Mouse (Mus musculus): ENCODE data around the gene Tns3. TPM values are rescaled to one million over a fixed set of nuclear protein-coding genes. Genes with fewer than 3 reads are reported as not detected.
A peak's percentile ranks its signal among the peaks of the same experiment; 100 is the strongest.

The Tns3 gene
- polyA plus RNA-seq, 1 experiment from 2014 or later: 45.3 TPM

DNA sequence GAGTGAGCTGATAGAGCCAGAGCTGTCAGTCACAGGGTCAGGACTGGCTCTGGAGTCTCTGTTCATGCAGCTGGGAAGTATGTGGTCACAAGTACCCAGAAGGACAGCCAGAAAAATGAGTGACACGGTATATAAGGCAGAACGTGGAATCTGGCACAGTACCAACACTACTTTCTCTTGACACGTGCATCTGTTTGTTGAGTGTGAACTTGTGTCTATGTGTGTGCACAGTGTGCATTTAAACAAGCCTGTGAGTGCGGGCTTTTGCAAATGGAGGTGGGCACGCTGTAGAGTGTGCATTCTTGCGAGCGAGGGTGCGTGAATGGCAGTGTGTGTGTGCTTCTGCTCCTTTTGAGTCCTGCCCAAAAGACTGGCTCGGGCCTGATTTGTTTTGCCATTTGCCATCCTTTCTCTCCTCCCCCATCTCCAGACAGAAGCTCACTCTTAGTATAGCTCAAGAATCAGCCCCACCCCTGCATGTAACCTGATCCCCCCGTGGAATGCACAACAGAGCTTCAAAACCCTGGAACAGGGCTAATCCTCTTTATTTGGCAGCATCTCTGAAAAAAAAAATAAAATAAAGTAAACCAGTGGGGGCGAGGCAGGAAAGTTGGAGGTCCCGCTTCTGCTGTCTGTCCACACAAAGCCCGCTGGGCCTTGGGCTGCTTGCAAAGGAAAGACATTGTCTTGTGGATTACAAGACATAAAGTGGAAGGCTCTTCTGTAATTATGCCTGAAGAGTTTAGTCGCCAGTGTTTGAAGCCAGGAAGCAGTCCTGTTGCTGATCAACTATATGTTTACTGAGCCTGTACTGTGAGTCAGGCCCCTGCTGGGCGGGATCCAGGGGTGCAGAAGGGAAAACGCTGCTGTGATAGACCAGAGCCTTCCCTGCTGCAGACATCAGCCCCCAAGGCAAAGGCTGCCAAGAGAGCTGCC, 28.5 kb upstream of the Tns3 start:
- Histone ChIP-seq H3K4me1 (peaks cover 30% of the 10 kb centered on the region), H3K4me2 (replicated peaks) (peak overlapping the region; percentile 41), H3K27ac (peak overlapping the region; percentile 86), H3K27me3 (no peaks in the 10 kb centered on the region), H3K9me3 (no peaks in the 10 kb centered on the region), H3K9ac (peak overlapping the region; percentile 39), H3K4me3 (no peak overlapping the region), H3K36me3 (no peaks in the 10 kb centered on the region)
- 5% methylated on average over 16 of the region's 16 CpGs for WGBS
- ATAC-seq (ENCODE audit: low FRiP score, low read depth): peak; percentile 93

- ATAC-seq (ENCODE audit: low FRiP score, low read depth): no peak
- H3K36me3 ChIP-seq: no peaks in the 10 kb centered on the region
- H3K27me3 ChIP-seq: no peaks in the 10 kb centered on the region
- H3K4me3 ChIP-seq: no peak overlapping the region
- 46% methylated on average over 6 of the region's 6 CpGs for WGBS
- no peaks in the 10 kb centered on the region for H3K9me3 ChIP-seq
- H3K4me1 ChIP-seq: peaks cover 30% of the 10 kb centered on the region
- peak overlapping the region; percentile 86 for H3K27ac ChIP-seq
- peak overlapping the region; percentile 19; the same call in 1 of the 2 replicates for H3K9ac ChIP-seq
- H3K4me2 ChIP-seq (replicated peaks): peak overlapping the region; percentile 41
These were observed 27.8 kb upstream of the Tns3 start for GRCm38 (mm10) chr11:8692162-8692535.

DNA sequence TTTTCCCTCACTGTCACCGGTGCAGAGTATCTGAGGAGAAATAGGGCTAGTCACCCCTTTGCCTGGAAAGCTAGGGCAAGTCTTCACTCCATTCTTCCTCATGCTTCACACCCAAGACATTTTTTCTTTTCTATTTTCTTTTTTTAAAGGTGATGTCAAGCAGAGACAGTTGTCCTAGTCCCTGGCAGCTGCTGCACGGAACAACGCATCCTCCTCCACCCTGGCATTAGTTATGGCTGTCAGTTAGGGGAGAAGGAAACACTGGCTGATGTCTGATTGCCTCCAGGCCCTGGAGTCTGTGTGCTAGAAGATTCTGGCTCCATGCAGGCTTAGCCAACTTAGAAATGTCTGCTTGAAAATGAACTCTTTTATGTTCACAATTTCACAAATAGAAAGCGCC, 27.3 kb upstream of the Tns3 start:
- peaks cover 30% of the 10 kb centered on the region for H3K4me1 ChIP-seq
- no peaks in the 10 kb centered on the region for H3K27me3 ChIP-seq
- H3K36me3 ChIP-seq: no peaks in the 10 kb centered on the region
- no peak for ATAC-seq (ENCODE audit: low FRiP score, low read depth)
- H3K27ac ChIP-seq: no peak overlapping the region
- H3K4me3 ChIP-seq: no peak overlapping the region
- WGBS: 59% methylated on average over 4 of the region's 4 CpGs
- no peak overlapping the region for H3K9ac ChIP-seq
- no peak overlapping the region for H3K4me2 ChIP-seq (replicated peaks)
- H3K9me3 ChIP-seq: no peaks in the 10 kb centered on the region

DNA sequence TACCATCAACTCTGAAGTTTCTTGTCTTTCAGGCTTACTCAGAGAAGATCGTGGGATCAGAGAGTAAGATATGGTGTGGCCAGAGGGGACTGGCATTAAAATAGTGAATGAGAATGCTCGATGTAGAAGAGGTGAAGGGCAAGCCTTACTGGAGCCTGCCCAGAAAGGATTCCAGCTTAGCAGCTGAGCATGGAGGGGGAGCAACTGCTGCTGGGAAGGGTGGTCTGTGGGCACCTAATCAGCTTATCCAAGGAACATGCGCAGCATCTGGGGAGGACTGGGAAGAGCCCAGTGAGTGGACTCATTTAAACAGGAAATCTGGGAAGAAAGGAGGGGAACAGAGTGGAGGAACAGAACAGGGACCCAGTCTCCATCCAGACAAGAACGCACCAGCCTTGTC, 26.3 kb upstream of the Tns3 start:
- H3K36me3 ChIP-seq: no peaks in the 10 kb centered on the region
- no peaks in the 10 kb centered on the region for H3K9me3 ChIP-seq
- ATAC-seq (ENCODE audit: low FRiP score, low read depth): no peak
- no peaks in the 10 kb centered on the region for H3K27me3 ChIP-seq
- no peak overlapping the region for H3K4me2 ChIP-seq (replicated peaks)
- H3K27ac ChIP-seq: no peak overlapping the region
- H3K9ac ChIP-seq: no peak overlapping the region
- WGBS: 73% methylated on average over 4 of the region's 4 CpGs
- peaks cover 35% of the 10 kb centered on the region for H3K4me1 ChIP-seq
- no peak overlapping the region for H3K4me3 ChIP-seq

- Histone ChIP-seq H3K9ac (no peak overlapping the region), H3K27ac (no peak overlapping the region), H3K27me3 (no peaks in the 10 kb centered on the region), H3K36me3 (no peaks in the 10 kb centered on the region), H3K4me2 (replicated peaks) (no peak overlapping the region), H3K4me1 (peaks cover 36% of the 10 kb centered on the region), H3K4me3 (no peak overlapping the region), H3K9me3 (no peaks in the 10 kb centered on the region)
- 86% methylated on average over 7 of the region's 7 CpGs for WGBS
- ATAC-seq (ENCODE audit: low FRiP score, low read depth): no peak
These were observed 25.2 kb upstream of the Tns3 start for GRCm38 (mm10) chr11:8689515-8689914.

DNA sequence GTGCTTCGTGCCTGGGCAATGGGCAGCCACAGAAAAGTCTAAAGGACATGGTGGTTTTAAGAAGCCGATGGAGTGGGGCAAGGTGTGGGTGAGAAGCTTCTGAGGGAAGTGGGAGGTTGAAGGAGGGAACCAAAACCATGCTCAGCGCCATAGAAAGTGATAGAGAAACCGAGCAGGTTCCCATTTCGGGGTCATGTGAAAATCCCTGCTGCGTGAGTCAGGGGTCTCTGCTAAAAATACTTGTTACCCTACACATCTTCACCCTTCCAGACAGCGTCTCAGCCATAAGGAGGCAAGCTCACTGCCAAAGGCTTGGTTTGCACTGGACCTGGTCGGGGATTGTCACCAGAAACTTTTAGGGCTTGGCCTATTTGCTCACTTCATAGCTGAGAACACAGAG, 24.6 kb upstream of the Tns3 start:
- Histone ChIP-seq H3K36me3 (no peaks in the 10 kb centered on the region), H3K4me3 (no peak overlapping the region), H3K9ac (no peak overlapping the region), H3K4me2 (replicated peaks) (no peak overlapping the region), H3K27ac (no peak overlapping the region), H3K4me1 (peaks cover 36% of the 10 kb centered on the region), H3K27me3 (no peaks in the 10 kb centered on the region), H3K9me3 (no peaks in the 10 kb centered on the region)
- 95% methylated on average over 8 of the region's 8 CpGs for WGBS
- no peak for ATAC-seq (ENCODE audit: low FRiP score, low read depth)

DNA sequence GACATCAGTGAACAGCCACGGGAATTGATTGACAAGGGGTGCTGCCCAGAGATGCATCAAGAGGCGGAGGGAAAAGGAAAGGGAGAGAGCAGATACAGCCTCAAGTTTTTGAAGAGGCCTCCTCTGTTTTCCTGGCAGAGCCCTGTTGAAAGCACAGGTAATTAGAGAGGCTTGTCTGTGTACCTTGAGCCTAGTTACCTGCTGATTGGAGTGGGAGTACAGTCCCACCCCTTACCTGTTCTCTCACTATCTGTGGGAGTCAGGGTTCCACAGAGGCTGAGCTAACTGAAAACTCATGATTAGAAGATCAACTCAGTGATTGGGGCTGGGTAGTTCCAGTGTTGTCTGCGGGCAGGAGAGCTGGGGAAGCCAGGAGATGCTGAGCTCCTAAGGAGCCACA, 22.2 kb upstream of the Tns3 start:
- peaks cover 15% of the 10 kb centered on the region for H3K4me1 ChIP-seq
- no peaks in the 10 kb centered on the region for H3K27me3 ChIP-seq
- no peaks in the 10 kb centered on the region for H3K36me3 ChIP-seq
- H3K4me2 ChIP-seq (replicated peaks): no peak overlapping the region
- no peaks in the 10 kb centered on the region for H3K9me3 ChIP-seq
- 79% methylated on average over 3 of the region's 3 CpGs for WGBS
- ATAC-seq (ENCODE audit: low FRiP score, low read depth): no peak
- H3K4me3 ChIP-seq: no peak overlapping the region
- no peak overlapping the region for H3K9ac ChIP-seq
- H3K27ac ChIP-seq: no peak overlapping the region

DNA sequence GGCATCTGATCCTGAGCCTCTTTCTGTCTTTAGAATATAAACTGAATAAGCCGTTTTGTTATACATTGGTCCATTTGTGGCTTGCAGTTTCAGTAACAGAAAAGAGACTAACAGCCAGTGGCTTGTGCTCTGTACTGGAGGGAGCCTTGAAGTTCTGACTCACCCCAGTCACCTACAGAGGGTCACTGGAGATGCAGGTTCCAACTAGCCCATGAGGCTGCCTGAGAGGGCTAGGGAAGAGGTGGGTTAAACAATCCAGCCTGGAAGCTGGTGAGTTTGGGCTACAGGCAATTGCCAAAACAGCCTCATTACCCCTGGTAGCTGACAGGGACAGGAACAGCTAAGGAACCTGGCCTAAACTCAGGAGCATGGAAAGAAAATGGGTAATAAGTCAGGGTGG, 21.7 kb upstream of the Tns3 start:
- no peak for ATAC-seq (ENCODE audit: low FRiP score, low read depth)
- H3K9ac ChIP-seq: no peak overlapping the region
- no peaks in the 10 kb centered on the region for H3K27me3 ChIP-seq
- H3K36me3 ChIP-seq: no peaks in the 10 kb centered on the region
- H3K27ac ChIP-seq: no peak overlapping the region
- H3K9me3 ChIP-seq: no peaks in the 10 kb centered on the region
- H3K4me2 ChIP-seq (replicated peaks): no peak overlapping the region
- 77% methylated on average over 1 of the region's 1 CpGs for WGBS
- H3K4me3 ChIP-seq: no peak overlapping the region
- H3K4me1 ChIP-seq: peaks cover 17% of the 10 kb centered on the region

DNA sequence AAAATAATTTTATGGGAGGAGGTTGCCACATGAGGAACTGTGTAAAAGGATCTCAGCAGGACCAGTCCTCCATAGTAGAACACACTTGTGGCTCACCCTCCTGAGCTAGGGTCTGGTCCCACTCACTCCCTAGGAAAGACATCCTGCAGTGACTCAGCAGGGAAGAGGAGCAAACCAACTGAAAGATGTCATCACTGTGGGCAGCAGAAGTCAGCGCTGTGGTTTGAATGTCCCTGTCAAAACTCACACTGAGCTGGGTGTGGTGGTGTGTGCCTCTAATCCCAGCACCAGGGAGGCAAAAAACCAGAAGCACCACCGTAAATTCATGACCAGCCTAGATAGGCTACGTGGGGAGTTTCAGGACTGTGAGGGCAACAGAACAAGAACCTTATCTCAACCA, 20.9 kb upstream of the Tns3 start:
- 35% methylated on average over 3 of the region's 3 CpGs for WGBS
- Histone ChIP-seq H3K9ac (no peak overlapping the region), H3K4me1 (peaks cover 19% of the 10 kb centered on the region), H3K36me3 (no peaks in the 10 kb centered on the region), H3K9me3 (no peaks in the 10 kb centered on the region), H3K27me3 (no peaks in the 10 kb centered on the region), H3K27ac (no peak overlapping the region), H3K4me2 (replicated peaks) (no peak overlapping the region), H3K4me3 (no peak overlapping the region)
- no peak for ATAC-seq (ENCODE audit: low FRiP score, low read depth)

DNA sequence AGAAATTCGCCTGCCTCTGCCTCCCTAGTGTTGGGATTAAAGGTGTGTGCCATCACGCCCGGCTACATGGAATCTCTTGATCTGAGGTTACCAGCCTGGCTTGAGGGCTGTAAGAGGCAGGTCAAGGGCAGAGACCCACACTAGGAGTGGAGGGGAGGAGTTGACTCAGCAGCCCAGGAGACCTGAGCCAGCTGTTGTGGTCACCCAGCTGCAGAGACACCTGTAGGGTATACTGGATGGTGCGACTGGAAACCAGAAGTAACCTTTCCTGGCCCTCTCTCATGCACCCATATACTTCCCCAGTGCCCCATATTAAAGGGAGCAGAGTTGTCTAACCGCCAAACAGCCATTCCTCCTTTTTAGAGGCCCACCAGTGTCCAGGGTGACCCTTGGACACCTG, 19.9 kb upstream of the Tns3 start:
- Histone ChIP-seq H3K36me3 (no peaks in the 10 kb centered on the region), H3K9me3 (no peaks in the 10 kb centered on the region), H3K9ac (no peak overlapping the region), H3K4me3 (no peak overlapping the region), H3K27ac (no peak overlapping the region), H3K27me3 (no peaks in the 10 kb centered on the region), H3K4me1 (peaks cover 22% of the 10 kb centered on the region), H3K4me2 (replicated peaks) (no peak overlapping the region)
- no peak for ATAC-seq (ENCODE audit: low FRiP score, low read depth)
- 90% methylated on average over 5 of the region's 5 CpGs for WGBS

DNA sequence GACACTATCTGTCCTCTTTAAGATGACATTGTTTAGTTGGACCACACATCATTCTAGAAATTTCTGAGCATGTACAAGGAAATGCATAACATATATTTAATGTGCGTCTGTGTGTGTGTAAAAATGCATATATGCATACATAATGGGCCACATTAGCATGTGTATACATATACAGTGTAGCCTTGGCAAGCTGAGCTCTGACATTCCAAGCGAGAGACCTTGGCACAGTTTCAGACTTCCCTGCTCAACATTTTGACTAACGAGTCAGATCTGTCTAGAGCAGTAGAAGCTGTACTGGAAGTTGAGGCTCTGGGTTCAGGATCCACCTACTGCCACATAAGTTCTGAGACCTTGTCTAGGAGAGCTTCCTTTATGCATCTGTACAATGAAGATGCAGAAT, 17.0 kb upstream of the Tns3 start:
- 59% methylated on average over 3 of the region's 3 CpGs for WGBS
- H3K9ac ChIP-seq: no peak overlapping the region
- peak overlapping the region; percentile 34; the same call in 1 of the 2 replicates for H3K27ac ChIP-seq
- no peaks in the 10 kb centered on the region for H3K36me3 ChIP-seq
- no peak for ATAC-seq (ENCODE audit: low FRiP score, low read depth)
- no peaks in the 10 kb centered on the region for H3K9me3 ChIP-seq
- H3K4me1 ChIP-seq: peaks cover 22% of the 10 kb centered on the region
- no peaks in the 10 kb centered on the region for H3K27me3 ChIP-seq
- H3K4me3 ChIP-seq: no peak overlapping the region
- peak overlapping the region; percentile 31; the same call in 1 of the 2 replicates for H3K4me2 ChIP-seq (replicated peaks)

GRCm38 (mm10) chr11:8680650-8681049, 16.3 kb upstream of the Tns3 start:
- Histone ChIP-seq H3K4me2 (replicated peaks) (peak overlapping the region; percentile 31), H3K4me3 (no peak overlapping the region), H3K27ac (peak overlapping the region; percentile 34; the same call in 1 of the 2 replicates), H3K36me3 (no peaks in the 10 kb centered on the region), H3K9me3 (no peaks in the 10 kb centered on the region), H3K9ac (no peak overlapping the region), H3K4me1 (peaks cover 18% of the 10 kb centered on the region), H3K27me3 (no peaks in the 10 kb centered on the region)
- WGBS: 14% methylated on average over 7 of the region's 7 CpGs
- ATAC-seq (ENCODE audit: low FRiP score, low read depth): peak; percentile 54

- Histone ChIP-seq H3K4me2 (replicated peaks) (no peak overlapping the region), H3K4me1 (peaks cover 22% of the 10 kb centered on the region), H3K27me3 (no peaks in the 10 kb centered on the region), H3K9me3 (no peaks in the 10 kb centered on the region), H3K36me3 (no peaks in the 10 kb centered on the region), H3K4me3 (no peak overlapping the region), H3K27ac (no peak overlapping the region), H3K9ac (no peak overlapping the region)
- ATAC-seq (ENCODE audit: low FRiP score, low read depth): no peak
- 88% methylated on average over 5 of the region's 5 CpGs for WGBS
These were observed 14.9 kb upstream of the Tns3 start for GRCm38 (mm10) chr11:8679221-8679620.
